Mouse (Mus musculus) kidney, embryonic 14.5 days (tissue): ENCODE measurements at regions not wholly inside any gene's neighbourhood (a gene's known extent, or its start where the extent isn't known, plus 50 kb on each side); places are given as distances from the start of the nearest gene placed in this dataset.
A peak's percentile ranks its signal among the peaks of the same experiment; 100 is the strongest.

Source experiments
- ATAC-seq: fragments of 200-750 bp; cut with Nextera tagmentation; 2 replicates; pipeline ENCODE4 v1.8.0; 2017; ENCODE audit warnings: moderate number of reproducible peaks, mild to moderate bottlenecking, moderate TSS enrichment, moderate library complexity; ENCODE audit not compliant: low FRiP score, low TSS enrichment
- H3K27ac ChIP-seq: fragments of 300-500 bp; sonication (generic); 2 replicates; pipeline ENCODE4 v1.5.1; 2014; ENCODE audit warnings: low read depth, mild to moderate bottlenecking, low read length, moderate library complexity, mixed read lengths
- H3K27me3 ChIP-seq: fragments of 300-500 bp; sonication (generic); 2 replicates; pipeline ENCODE4 v1.6.1; 2014; ENCODE audit warnings: mild to moderate bottlenecking, low read length; ENCODE audit not compliant: control insufficient read depth, insufficient read depth
- H3K36me3 ChIP-seq: fragments of 300-500 bp; sonication (generic); 2 replicates; pipeline ENCODE4 v1.6.1; 2014; ENCODE audit warnings: low read length, mixed read lengths; ENCODE audit not compliant: control insufficient read depth, insufficient read depth
- H3K4me1 ChIP-seq: fragments of 300-500 bp; sonication (generic); 2 replicates; pipeline ENCODE4 v1.6.1; 2014; ENCODE audit warnings: low read length, mixed read lengths; ENCODE audit not compliant: control insufficient read depth, insufficient read depth
- H3K4me2 ChIP-seq: fragments of 300-500 bp; sonication (generic); replicated peaks from 2 replicates; pipeline ENCODE4 v1.6.1; 2014; ENCODE audit warnings: low read depth, mild to moderate bottlenecking, low read length
- H3K4me3 ChIP-seq: fragments of 300-500 bp; sonication (generic); 2 replicates; pipeline ENCODE4 v1.5.1; 2014; ENCODE audit warnings: mild to moderate bottlenecking, low read length
- H3K9ac ChIP-seq: fragments of 300-500 bp; sonication (generic); 2 replicates; pipeline ENCODE4 v1.6.1; 2014; ENCODE audit warnings: low read depth, mild to moderate bottlenecking, low read length, moderate library complexity
- H3K9me3 ChIP-seq: fragments of 300-500 bp; sonication (generic); 2 replicates; pipeline ENCODE4 v1.6.1; 2016; ENCODE audit warnings: low read length; ENCODE audit not compliant: control insufficient read depth
- WGBS: fragments of 180-500 bp; shearing (Covaris S2); extraction: QIAGEN DNeasy Blood & Tissue Kit; methylation state at CpG from one replicate; pipeline ENCODE4 v1.1.7; 2014; 5-methylcytosine and 5-hydroxymethylcytosine counted together

DNA sequence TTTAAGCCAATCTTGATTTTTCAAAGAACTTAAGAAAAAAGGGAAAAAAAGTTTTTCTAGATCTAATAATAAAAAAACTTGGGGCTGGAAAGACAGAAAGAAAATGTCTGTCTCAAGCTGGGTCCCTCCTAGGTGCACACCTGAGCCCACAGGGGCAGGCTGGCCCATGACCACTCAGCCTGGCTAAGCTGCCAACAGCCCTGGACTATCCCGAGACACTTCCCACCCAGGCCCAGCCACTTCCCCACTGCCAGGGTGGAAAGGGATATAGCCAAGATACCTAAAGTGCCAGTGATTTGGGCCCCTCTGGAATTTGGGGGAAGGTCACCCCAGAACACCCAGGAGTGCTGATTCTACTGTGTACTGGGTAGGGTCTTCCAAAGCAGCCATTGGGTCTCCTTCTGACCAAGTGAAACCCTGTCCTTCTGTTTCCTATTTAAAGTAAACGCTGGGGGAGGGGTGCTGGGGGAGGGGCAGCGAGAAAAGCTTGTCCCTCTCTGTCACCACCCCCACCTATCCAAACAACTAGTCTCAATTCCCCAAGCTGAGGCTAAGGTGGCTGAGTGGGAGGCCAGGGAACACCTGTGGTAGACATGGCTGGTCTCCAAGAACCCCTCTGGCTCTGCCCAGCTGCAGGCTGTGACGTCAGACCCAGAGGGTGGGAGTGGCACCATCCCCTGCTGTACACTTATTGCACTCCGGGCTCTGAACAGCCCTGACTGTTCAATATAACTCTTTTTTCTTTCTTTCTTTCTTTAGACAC is 62.6 kb downstream of the Mcfd2 start:
- ATAC-seq = peak; percentile 43
- Histone ChIP-seq H3K4me2 (no peak overlapping the region), H3K27ac (peak overlapping the region; percentile 88), H3K9me3 (no peaks in the 10 kb centered on the region), H3K9ac (0 out of 2 replicates have a peak overlapping the region, but pooled peaks have one; percentile 19), H3K27me3 (no peaks in the 10 kb centered on the region), H3K4me3 (no peak overlapping the region), H3K36me3 (no peaks in the 10 kb centered on the region), H3K4me1 (peaks cover 33% of the 10 kb centered on the region)
- WGBS = 29% methylated on average over 5 of the region's 5 CpGs

DNA sequence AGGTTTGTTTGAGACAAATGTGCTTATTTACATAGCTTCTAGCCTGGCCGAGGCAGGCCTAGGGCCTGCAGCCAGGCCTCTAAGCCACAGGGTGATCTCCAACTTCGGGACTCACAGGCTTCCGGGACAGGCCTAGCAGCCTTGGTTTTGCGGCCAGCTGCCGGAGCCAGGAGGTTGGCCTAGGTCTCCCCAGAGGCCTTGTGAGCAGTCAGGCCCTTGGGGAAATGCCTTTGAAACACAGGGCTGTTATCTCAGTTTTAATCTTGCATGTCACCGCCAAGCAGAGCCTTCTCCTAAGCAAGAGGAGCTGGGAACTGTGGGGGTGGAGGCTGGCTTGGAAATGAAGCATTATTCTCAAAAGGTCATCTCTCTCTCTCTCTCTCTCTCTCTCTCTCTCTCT is 63.2 kb downstream of the Mcfd2 start:
- H3K27me3 ChIP-seq = no peaks in the 10 kb centered on the region
- no peaks in the 10 kb centered on the region for H3K36me3 ChIP-seq
- peak overlapping the region; percentile 88 for H3K27ac ChIP-seq
- WGBS = 23% methylated on average over 6 of the region's 6 CpGs
- no peak overlapping the region for H3K9ac ChIP-seq
- H3K4me1 ChIP-seq = peaks cover 33% of the 10 kb centered on the region
- H3K4me3 ChIP-seq = no peak overlapping the region
- H3K9me3 ChIP-seq = no peaks in the 10 kb centered on the region
- H3K4me2 ChIP-seq = no peak overlapping the region
- peak; percentile 43; the same call in 1 of the 2 replicates for ATAC-seq

DNA sequence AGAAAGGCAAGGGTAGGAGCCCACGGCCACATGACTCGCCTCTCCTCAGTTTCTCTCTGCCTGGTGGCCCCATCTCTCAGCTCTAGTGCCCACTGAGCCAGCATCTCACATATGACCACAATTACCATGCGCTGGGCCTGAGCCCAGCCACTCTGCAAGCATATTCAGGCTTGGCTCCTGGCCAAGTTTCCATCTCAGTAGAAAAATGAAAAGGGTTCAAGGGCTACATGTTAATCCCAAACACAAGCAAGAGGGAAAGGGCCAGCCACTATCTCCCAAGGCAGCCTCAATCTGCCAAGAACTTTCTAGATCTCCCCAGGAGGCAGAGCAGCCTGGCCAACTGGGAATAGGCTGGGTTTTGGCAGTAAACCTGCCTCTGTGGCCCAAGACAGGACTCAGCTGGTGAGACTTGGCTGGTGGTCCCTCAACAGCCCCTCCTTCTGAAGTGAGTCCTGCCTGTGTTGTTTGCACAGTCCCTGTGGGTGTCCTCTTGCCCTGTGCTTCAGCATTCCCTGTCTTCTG is 65.0 kb downstream of the Mcfd2 start:
- no peaks in the 10 kb centered on the region for H3K36me3 ChIP-seq
- no peak overlapping the region for H3K4me2 ChIP-seq
- H3K4me1 ChIP-seq = peaks cover 33% of the 10 kb centered on the region
- peak overlapping the region; percentile 88 for H3K27ac ChIP-seq
- no peaks in the 10 kb centered on the region for H3K27me3 ChIP-seq
- no peak overlapping the region for H3K9ac ChIP-seq
- peak; percentile 81 for ATAC-seq
- H3K4me3 ChIP-seq = no peak overlapping the region
- WGBS = 66% methylated on average over 3 of the region's 3 CpGs
- no peaks in the 10 kb centered on the region for H3K9me3 ChIP-seq

- H3K4me2 ChIP-seq = no peak overlapping the region
- no peak overlapping the region for H3K4me3 ChIP-seq
- no peaks in the 10 kb centered on the region for H3K27me3 ChIP-seq
- no peaks in the 10 kb centered on the region for H3K9me3 ChIP-seq
- WGBS = 64% methylated on average over 2 of the region's 2 CpGs
- H3K4me1 ChIP-seq = peaks cover 33% of the 10 kb centered on the region
- H3K9ac ChIP-seq = no peak overlapping the region
- no peaks in the 10 kb centered on the region for H3K36me3 ChIP-seq
- peak overlapping the region; percentile 88; the same call in 1 of the 2 replicates for H3K27ac ChIP-seq
- ATAC-seq = no peak
These were observed 65.6 kb downstream of the Mcfd2 start for GRCm38 (mm10) chr17:87200134-87200533.

DNA sequence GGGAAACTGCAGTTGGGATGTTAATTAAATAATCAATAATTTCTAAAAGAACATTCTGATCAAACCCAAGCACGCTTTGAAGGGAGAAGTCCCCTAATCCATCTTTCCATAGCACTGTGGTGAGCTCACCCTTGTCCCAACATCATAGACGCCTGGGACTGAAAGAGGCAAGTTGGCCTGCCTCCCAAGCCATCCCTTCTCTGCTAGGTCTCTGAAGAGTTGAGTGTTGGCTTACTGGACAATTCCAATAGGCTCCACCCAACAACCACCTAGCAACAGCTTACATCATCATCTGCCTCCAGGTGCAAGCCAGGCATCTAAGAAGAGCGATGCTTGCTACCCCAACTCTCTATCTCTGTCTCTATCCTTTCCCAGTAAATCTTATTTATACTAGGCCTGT is 66.6 kb downstream of the Mcfd2 start:
- H3K4me1 ChIP-seq = peaks cover 33% of the 10 kb centered on the region
- H3K9me3 ChIP-seq = no peaks in the 10 kb centered on the region
- 86% methylated on average over 3 of the region's 3 CpGs for WGBS
- no peaks in the 10 kb centered on the region for H3K27me3 ChIP-seq
- H3K27ac ChIP-seq = no peak overlapping the region
- no peak overlapping the region for H3K9ac ChIP-seq
- ATAC-seq = no peak
- no peak overlapping the region for H3K4me3 ChIP-seq
- no peak overlapping the region for H3K4me2 ChIP-seq
- H3K36me3 ChIP-seq = no peaks in the 10 kb centered on the region

DNA sequence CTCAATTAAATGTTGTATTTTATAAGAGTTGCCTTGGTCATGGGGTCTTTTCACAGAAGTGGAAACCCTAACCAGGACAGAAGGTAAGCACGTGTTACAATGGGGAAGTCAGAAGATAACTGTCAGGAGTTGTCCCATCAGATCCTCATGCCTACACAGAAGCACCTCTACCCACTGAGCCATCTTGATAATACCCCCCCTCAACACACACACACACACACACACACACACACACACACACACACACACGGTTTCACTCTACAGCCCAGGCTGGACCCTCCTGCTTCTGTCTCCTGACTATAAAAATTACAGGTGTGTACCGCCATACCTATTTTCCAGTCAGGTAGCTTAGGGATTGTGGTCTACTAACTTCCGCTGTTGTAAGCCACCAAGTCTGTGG is 68.3 kb downstream of the Mcfd2 start:
- H3K9ac ChIP-seq = no peak overlapping the region
- H3K4me2 ChIP-seq = no peak overlapping the region
- H3K4me3 ChIP-seq = no peak overlapping the region
- WGBS = 92% methylated on average over 4 of the region's 4 CpGs
- H3K9me3 ChIP-seq = peaks cover 4% of the 10 kb centered on the region; the same call in 1 of the 2 replicates
- no peak for ATAC-seq
- H3K4me1 ChIP-seq = peaks cover 23% of the 10 kb centered on the region
- no peaks in the 10 kb centered on the region for H3K27me3 ChIP-seq
- H3K27ac ChIP-seq = no peak overlapping the region
- H3K36me3 ChIP-seq = no peaks in the 10 kb centered on the region

GRCm38 (mm10) chr17:87194639-87195038 is 71.1 kb downstream of the Mcfd2 start:
- no peak overlapping the region for H3K27ac ChIP-seq

GRCm38 (mm10) chr17:87193482-87193881 is 72.3 kb downstream of the Mcfd2 start:
- ATAC-seq = no peak

More at GRCm38 (mm10) chr17:87194639-87195038, 71.1 kb downstream of the Mcfd2 start:
- H3K4me2 ChIP-seq = no peak overlapping the region
- ATAC-seq = peak; percentile 51; the same call in 1 of the 2 replicates
- 0 out of 2 replicates have a peak, but pooled peaks cover 3% of the 10 kb centered on the region for H3K4me1 ChIP-seq
- H3K36me3 ChIP-seq = no peaks in the 10 kb centered on the region
- 44% methylated on average over 11 of the region's 11 CpGs for WGBS
- no peaks in the 10 kb centered on the region for H3K27me3 ChIP-seq
- H3K4me3 ChIP-seq = no peak overlapping the region
- peaks cover 9% of the 10 kb centered on the region; the same call in 1 of the 2 replicates for H3K9me3 ChIP-seq
- no peak overlapping the region for H3K9ac ChIP-seq

GRCm38 (mm10) chr17:87189670-87190069 is 76.1 kb downstream of the Mcfd2 start:
- 39% methylated on average over 3 of the region's 3 CpGs for WGBS
- Histone ChIP-seq H3K27ac (no peak overlapping the region), H3K4me2 (no peak overlapping the region), H3K27me3 (no peaks in the 10 kb centered on the region), H3K36me3 (no peaks in the 10 kb centered on the region), H3K4me3 (no peak overlapping the region), H3K9ac (no peak overlapping the region), H3K9me3 (peaks cover 9% of the 10 kb centered on the region; the same call in 1 of the 2 replicates), H3K4me1 (peaks cover 20% of the 10 kb centered on the region; the same call in 1 of the 2 replicates)
- no peak for ATAC-seq

More at GRCm38 (mm10) chr17:87193482-87193881, 72.3 kb downstream of the Mcfd2 start:
- Histone ChIP-seq H3K36me3 (no peaks in the 10 kb centered on the region), H3K4me1 (0 out of 2 replicates have a peak, but pooled peaks cover 3% of the 10 kb centered on the region), H3K27ac (no peak overlapping the region), H3K9me3 (peaks cover 9% of the 10 kb centered on the region; the same call in 1 of the 2 replicates), H3K9ac (no peak overlapping the region), H3K4me3 (no peak overlapping the region), H3K27me3 (no peaks in the 10 kb centered on the region), H3K4me2 (no peak overlapping the region)
- WGBS = 18% methylated on average over 7 of the region's 7 CpGs
